Mouse (Mus musculus) retina, embryonic 14.5 days (tissue): ENCODE measurements around the gene Gm45799.

Experiments
- DNase-seq: peaks from one replicate; pipeline ENCODE4 v3.0.0-alpha.2; 2015; ENCODE audit warnings: low spot score

Gene Gm45799

GRCm38 (mm10) chr7:105641936-105642335 lies 1.6 kb downstream of the Gm45799 start:
- no peak for DNase-seq

- DNase-seq = peak; percentile 80
Measured at GRCm38 (mm10) chr7:105650639-105651435, 10.5 kb downstream of the Gm45799 start, which contains the start of gene Dnhd1. Dnhd1 (plus strand) TSS chr7:105650827.

GRCm38 (mm10) chr7:105685541-105686197 lies 45.3 kb downstream of the Gm45799 start:
- DNase-seq = peak; percentile 16

- no peak for DNase-seq
Measured at GRCm38 (mm10) chr7:105690875-105691274, 50.5 kb downstream of the Gm45799 start.

GRCm38 (mm10) chr7:105703184-105703583 lies 62.8 kb downstream of the Gm45799 start:
- DNase-seq = no peak

GRCm38 (mm10) chr7:105703816-105704215 lies 63.5 kb downstream of the Gm45799 start:
- DNase-seq = no peak

- no peak for DNase-seq
Measured at GRCm38 (mm10) chr7:105708733-105709132, 68.4 kb downstream of the Gm45799 start.

- no peak for DNase-seq
Measured at GRCm38 (mm10) chr7:105715366-105715765, 75.0 kb downstream of the Gm45799 start.

GRCm38 (mm10) chr7:105721916-105722315 lies 81.6 kb downstream of the Gm45799 start:
- DNase-seq = no peak

GRCm38 (mm10) chr7:105726144-105726979 lies 86.0 kb downstream of the Gm45799 start:
- DNase-seq = peak; percentile 85

GRCm38 (mm10) chr7:105726980-105727325 lies 86.6 kb downstream of the Gm45799 start:
- no peak for DNase-seq

- DNase-seq = no peak
Measured at GRCm38 (mm10) chr7:105728701-105729428, 88.5 kb downstream of the Gm45799 start.

GRCm38 (mm10) chr7:105733836-105734235 lies 93.5 kb downstream of the Gm45799 start:
- no peak for DNase-seq
